Mouse (Mus musculus) MEL (cell line): ENCODE measurements around the gene Hlf. TPM values are rescaled to one million over a fixed set of nuclear protein-coding genes. Genes with fewer than 3 reads are reported as not detected.

Experiments
- DNase-seq: peaks from one replicate; pipeline ENCODE4 v3.0.0; 2011; ENCODE audit warnings: low read depth, low spot score
- H3K27ac ChIP-seq: 2 replicates; pipeline ENCODE4 v1.5.1; 2012; ENCODE audit warnings: low read depth, mild to moderate bottlenecking, control low read depth, low read length, moderate library complexity; ENCODE audit not compliant: control insufficient read depth
- H3K27me3 ChIP-seq, 2 experiments: fragments of 150-350 bp in 1 of 2; sonication (generic) in 1 of 2; 2 replicates each; pipeline ENCODE4 v1.6.1; 2012; ENCODE audit warnings: low read length in 2 of 2, mild to moderate bottlenecking in 2 of 2, improper control_type of control experiment in 1 of 2, moderate library complexity in 1 of 2; ENCODE audit not compliant: insufficient read depth in 2 of 2, control insufficient read depth in 1 of 2
- H3K36me3 ChIP-seq, 2 experiments: 2 replicates each; pipeline ENCODE4 v1.6.1; 2012 to 2014; ENCODE audit warnings: low read length in 2 of 2, improper control_type of control experiment in 1 of 2, inconsistent platforms in 1 of 2, mild to moderate bottlenecking in 1 of 2; ENCODE audit not compliant: insufficient read depth in 2 of 2, control insufficient read depth in 1 of 2
- H3K4me1 ChIP-seq, 2 experiments: fragments of 150-350 bp in 1 of 2; sonication (generic) in 1 of 2; 2 replicates each; pipeline ENCODE4 v1.6.1; 2012; ENCODE audit warnings: low read length in 2 of 2, improper control_type of control experiment in 1 of 2, mild to moderate bottlenecking in 1 of 2; ENCODE audit not compliant: insufficient read depth in 2 of 2, control insufficient read depth in 1 of 2
- H3K4me3 ChIP-seq, 2 experiments: fragments of 150-350 bp in 1 of 2; sonication (generic) in 1 of 2; 2 replicates each; pipeline ENCODE4 v1.5.1; 2012; ENCODE audit warnings: low read depth in 2 of 2, low read length in 2 of 2, mild to moderate bottlenecking in 2 of 2, moderate library complexity in 2 of 2, control low read depth in 1 of 2, improper control_type of control experiment in 1 of 2; ENCODE audit not compliant: control insufficient read depth in 1 of 2, insufficient read depth in 1 of 2
- H3K79me2 ChIP-seq: 2 replicates; pipeline ENCODE4 v1.6.1; 2012; ENCODE audit warnings: mild to moderate bottlenecking, low read length, moderate library complexity; ENCODE audit not compliant: control insufficient read depth, poor library complexity, insufficient read depth
- H3K9ac ChIP-seq: 2 replicates; pipeline ENCODE4 v1.6.1; 2012; ENCODE audit warnings: low read depth, mild to moderate bottlenecking, control low read depth, low read length, moderate library complexity; ENCODE audit not compliant: control insufficient read depth, poor library complexity, severe bottlenecking
- H3K9me3 ChIP-seq: fragments of 150-350 bp; sonication (generic); replicated peaks from 2 replicates; pipeline ENCODE4 v1.6.1; 2012; ENCODE audit warnings: mild to moderate bottlenecking, low read length, improper control_type of control experiment, moderate library complexity; ENCODE audit not compliant: insufficient read depth
- ZKSCAN1 ChIP-seq: IDR thresholded peaks from 2 replicates; pipeline ENCODE4 v1.6.1; 2012; ENCODE audit warnings: low read depth, mild to moderate bottlenecking, inconsistent platforms, low read length, improper control_type of control experiment, moderate library complexity
- polyA plus RNA-seq, 2 experiments: library from polyadenylated mRNA; stranded (reverse) in 1 of 2; unstranded in 1 of 2; fragments of >175 nt in 1 of 2; fragments of >200 nt in 1 of 2; gene quantifications; 2 replicates each; pipeline versions ENCODE4 v1.2.1 to v1.2.4; 2012; ENCODE audit warnings: low replicate concordance in 2 of 2, low read depth in 1 of 2; ENCODE audit not compliant: insufficient read length in 2 of 2, insufficient read depth in 1 of 2, missing spikeins in 1 of 2
- total RNA-seq: library from RNA; depleted of rRNA; stranded (reverse); fragments of 300-350 nt; gene quantifications from 2 replicates; pipeline ENCODE4 v1.2.3, GENCODE M21; 2012; rRNA removed

Hlf gene
- total and polyA plus RNA-seq, 3 experiments: 0.42 to 1.5 TPM; not detected in 1

GRCm38 (mm10) chr11:90286550-90287154 lies 104.0 kb downstream of the Hlf start:
- Histone ChIP-seq H3K9me3 (no peaks in the 10 kb centered on the region), H3K36me3 (peaks cover 0 to 28% of the 10 kb centered on the region in 2 experiments; a peak in 2 of 4 replicates), H3K27me3 (no peaks in the 10 kb centered on the region), H3K27ac (no peak overlapping the region), H3K79me2 (no peaks in the 10 kb centered on the region), H3K4me3 (no peak overlapping the region), H3K9ac (no peak overlapping the region), H3K4me1 (peaks cover 15 to 34% of the 10 kb centered on the region in 2 experiments)
- no peak for TF ChIP-seq ZKSCAN1
- DNase-seq: no peak

Other genes starting within 250 kb of the Hlf start
- 2.0 and 2.9 TPM in 2 replicates for gene Gm45716, start 203.2 kb downstream of the Hlf start, total RNA-seq
- gene Gm45716, start 203.2 kb downstream of the Hlf start, polyA plus RNA-seq: 1 to 10 TPM in 1 of 2 experiments, not detected in 1; 4.1 TPM
- 7.1 and 7.4 TPM in 2 replicates for gene Mmd, start 141.4 kb downstream of the Hlf start, total RNA-seq
- gene Mmd, start 141.4 kb downstream of the Hlf start, polyA plus RNA-seq: 10 to 100 TPM in 1 of 2 experiments, not detected in 1; 15.5 TPM
- gene Stxbp4, start 247.2 kb upstream of the Hlf start, total RNA-seq: 3.5 and 4.0 TPM in 2 replicates
- 1 to 10 TPM in 1 of 2 experiments, not detected in 1; 4.9 TPM for gene Stxbp4, start 247.2 kb upstream of the Hlf start, polyA plus RNA-seq
- gene Cox11, start 247.3 kb upstream of the Hlf start, total RNA-seq: 19.3 and 22.1 TPM in 2 replicates
- gene Cox11, start 247.3 kb upstream of the Hlf start, polyA plus RNA-seq: 10 to 100 TPM in 1 of 2 experiments, not detected in 1; 21.0 TPM